Mouse (Mus musculus) lung, adult 2 months (tissue): ENCODE data around the gene Klhl11.

Experiments
- CTCF ChIP-seq: fragments of 200-500 bp; IDR thresholded peaks from 2 replicates; pipeline ENCODE4 v1.5.1; 2011; ENCODE audit warnings: mild to moderate bottlenecking, low read length, control low read depth; ENCODE audit not compliant: insufficient read depth
- POLR2A ChIP-seq: fragments of 200-500 bp; IDR thresholded peaks from 2 replicates; pipeline ENCODE4 v1.6.1; 2011; ENCODE audit warnings: low read depth, mild to moderate bottlenecking, control low read depth, low read length, borderline replicate concordance; ENCODE audit errors: extremely low read depth

- TF ChIP-seq CTCF (no peak), POLR2A (no peak)
Measured at GRCm38 (mm10) chr11:100423836-100424235, 48.7 kb downstream of the Klhl11 start.
